Mouse (Mus musculus) intestine, embryonic 16.5 days (tissue): ENCODE data around the gene Catsperd. TPM values are rescaled to one million over a fixed set of nuclear protein-coding genes. Genes with fewer than 3 reads are reported as not detected.
A peak's percentile ranks its signal among the peaks of the same experiment; 100 is the strongest.

ENCODE experiments used
- ATAC-seq: fragments of 200-750 bp; cut with Nextera tagmentation; 2 replicates; pipeline ENCODE4 v1.8.0; 2017; ENCODE audit warnings: moderate TSS enrichment, moderate library complexity
- H3K27ac ChIP-seq: fragments of 300-500 bp; sonication (generic); 2 replicates; pipeline ENCODE4 v1.5.1; 2014; ENCODE audit warnings: mild to moderate bottlenecking, low read length
- H3K27me3 ChIP-seq: fragments of 300-500 bp; sonication (generic); replicated peaks from 2 replicates; pipeline ENCODE4 v1.6.1; 2014; ENCODE audit warnings: low read length, control low read depth, mixed read lengths; ENCODE audit not compliant: control insufficient read depth, insufficient read depth
- H3K36me3 ChIP-seq: fragments of 300-500 bp; sonication (generic); 2 replicates; pipeline ENCODE4 v1.6.1; 2014; ENCODE audit warnings: low read length, control low read depth; ENCODE audit not compliant: control insufficient read depth, insufficient read depth
- H3K4me1 ChIP-seq: fragments of 300-500 bp; sonication (generic); 2 replicates; pipeline ENCODE4 v1.6.1; 2014; ENCODE audit warnings: low read length, control low read depth, mixed read lengths; ENCODE audit not compliant: control insufficient read depth, insufficient read depth
- H3K4me2 ChIP-seq: fragments of 300-500 bp; sonication (generic); 2 replicates; pipeline ENCODE4 v1.6.1; 2014; ENCODE audit warnings: low read depth, low read length, control low read depth
- H3K4me3 ChIP-seq: fragments of 300-500 bp; sonication (generic); 2 replicates; pipeline ENCODE4 v1.5.1; 2014; ENCODE audit warnings: mild to moderate bottlenecking, low read length
- H3K9ac ChIP-seq: fragments of 300-500 bp; sonication (generic); 2 replicates; pipeline ENCODE4 v1.6.1; 2014; ENCODE audit warnings: low read depth, low read length
- H3K9me3 ChIP-seq: fragments of 300-500 bp; sonication (generic); 2 replicates; pipeline ENCODE4 v1.6.1; 2016; ENCODE audit warnings: low read length, control low read depth; ENCODE audit not compliant: control insufficient read depth
- WGBS: fragments of 180-500 bp; shearing (Covaris S2); extraction: QIAGEN DNeasy Blood & Tissue Kit; methylation state at CpG from one replicate; pipeline ENCODE4 v1.1.7; 2014; 5-methylcytosine and 5-hydroxymethylcytosine counted together
- polyA plus RNA-seq: library from polyadenylated mRNA; unstranded; fragments of >200 nt; fragmentation: Nextera tagmentation; extraction: Ambion mirVana; gene quantifications from 2 replicates; pipeline ENCODE4 v1.2.1, GENCODE M21; 2015

Catsperd gene
- polyA plus RNA-seq, 1 experiment from 2014 or later: 0.81 TPM

GRCm38 (mm10) chr17:56593527-56594271, 34.2 kb upstream of the Catsperd start:
- 77% methylated on average over 8 of the region's 8 CpGs for WGBS

GRCm38 (mm10) chr17:56603186-56604069, 24.5 kb upstream of the Catsperd start:
- ATAC-seq: no peak
- H3K4me1 ChIP-seq: peaks cover 8% of the 10 kb centered on the region

More at GRCm38 (mm10) chr17:56593527-56594271, 34.2 kb upstream of the Catsperd start:
- Histone ChIP-seq H3K4me2 (no peak overlapping the region), H3K27me3 (no peaks in the 10 kb centered on the region), H3K36me3 (peaks cover 41% of the 10 kb centered on the region), H3K4me1 (no peaks in the 10 kb centered on the region), H3K27ac (no peak overlapping the region), H3K9me3 (no peaks in the 10 kb centered on the region), H3K9ac (no peak overlapping the region), H3K4me3 (no peak overlapping the region)
- 0 out of 2 replicates have a peak, but pooled peaks have one; percentile 19 for ATAC-seq

GRCm38 (mm10) chr17:56604070-56604380, 23.9 kb upstream of the Catsperd start:
- H3K36me3 ChIP-seq: peaks cover 56% of the 10 kb centered on the region
- H3K4me3 ChIP-seq: no peak overlapping the region
- ATAC-seq: no peak
- no peak overlapping the region for H3K27ac ChIP-seq
- H3K4me2 ChIP-seq: no peak overlapping the region
- no peaks in the 10 kb centered on the region for H3K9me3 ChIP-seq
- H3K4me1 ChIP-seq: peaks cover 12% of the 10 kb centered on the region
- H3K27me3 ChIP-seq: no peaks in the 10 kb centered on the region
- WGBS: 88% methylated on average over 9 of the region's 9 CpGs
- H3K9ac ChIP-seq: no peak overlapping the region

More at GRCm38 (mm10) chr17:56603186-56604069, 24.5 kb upstream of the Catsperd start:
- Histone ChIP-seq H3K4me2 (no peak overlapping the region), H3K4me3 (no peak overlapping the region), H3K36me3 (peaks cover 56% of the 10 kb centered on the region), H3K27ac (no peak overlapping the region), H3K27me3 (no peaks in the 10 kb centered on the region), H3K9ac (no peak overlapping the region), H3K9me3 (no peaks in the 10 kb centered on the region)
- 94% methylated on average over 28 of the region's 28 CpGs for WGBS

- H3K9ac ChIP-seq: no peak overlapping the region
- no peak overlapping the region for H3K27ac ChIP-seq
- H3K4me2 ChIP-seq: no peak overlapping the region
- WGBS: 88% methylated on average over 3 of the region's 3 CpGs
- no peak for ATAC-seq
- peaks cover 52% of the 10 kb centered on the region for H3K36me3 ChIP-seq
- H3K4me1 ChIP-seq: peaks cover 12% of the 10 kb centered on the region
- H3K4me3 ChIP-seq: no peak overlapping the region
- H3K27me3 ChIP-seq: no peaks in the 10 kb centered on the region
- H3K9me3 ChIP-seq: no peaks in the 10 kb centered on the region
Measured at GRCm38 (mm10) chr17:56604422-56604821, 23.5 kb upstream of the Catsperd start.

- no peak overlapping the region for H3K9ac ChIP-seq
- H3K36me3 ChIP-seq: peaks cover 44% of the 10 kb centered on the region
- WGBS: 90% methylated on average over 9 of the region's 9 CpGs
- H3K27me3 ChIP-seq: no peaks in the 10 kb centered on the region
- ATAC-seq: no peak
- no peak overlapping the region for H3K4me2 ChIP-seq
- H3K4me3 ChIP-seq: no peak overlapping the region
- H3K9me3 ChIP-seq: no peaks in the 10 kb centered on the region
- no peak overlapping the region for H3K27ac ChIP-seq
- H3K4me1 ChIP-seq: peaks cover 16% of the 10 kb centered on the region
Measured at GRCm38 (mm10) chr17:56605431-56605830, 22.5 kb upstream of the Catsperd start.

- H3K27ac ChIP-seq: no peak overlapping the region
- H3K4me3 ChIP-seq: no peak overlapping the region
- no peak for ATAC-seq
- peaks cover 25% of the 10 kb centered on the region for H3K4me1 ChIP-seq
- 61% methylated on average over 3 of the region's 3 CpGs for WGBS
- peaks cover 31% of the 10 kb centered on the region for H3K36me3 ChIP-seq
- H3K9me3 ChIP-seq: no peaks in the 10 kb centered on the region
- H3K27me3 ChIP-seq: no peaks in the 10 kb centered on the region
- H3K9ac ChIP-seq: no peak overlapping the region
- no peak overlapping the region for H3K4me2 ChIP-seq
Measured at GRCm38 (mm10) chr17:56607521-56608062, 20.4 kb upstream of the Catsperd start.

- Histone ChIP-seq H3K36me3 (peaks cover 20% of the 10 kb centered on the region), H3K4me3 (peak overlapping the region; percentile 76), H3K4me1 (peaks cover 25% of the 10 kb centered on the region), H3K27ac (peak overlapping the region; percentile 84), H3K27me3 (no peaks in the 10 kb centered on the region), H3K9ac (peak overlapping the region; percentile 78), H3K4me2 (peak overlapping the region; percentile 75), H3K9me3 (no peaks in the 10 kb centered on the region)
- 39% methylated on average over 5 of the region's 5 CpGs for WGBS
- no peak for ATAC-seq
Measured at GRCm38 (mm10) chr17:56608699-56609098, 19.2 kb upstream of the Catsperd start.

- no peaks in the 10 kb centered on the region for H3K27me3 ChIP-seq
- under 1% methylated on average over 44 of the region's 44 CpGs for WGBS
- peak within 1 kb of the TSS; percentile 81 for H3K4me2 ChIP-seq
- ATAC-seq: peak; percentile 89
- peaks cover 29% of the 10 kb centered on the region for H3K4me1 ChIP-seq
- H3K9ac ChIP-seq: peak within 1 kb of the TSS; percentile 82
- H3K4me3 ChIP-seq: peak within 1 kb of the TSS; percentile 76
- no peaks in the 10 kb centered on the region for H3K9me3 ChIP-seq
- H3K36me3 ChIP-seq: peaks cover 20% of the 10 kb centered on the region
- peak within 1 kb of the TSS; percentile 84 for H3K27ac ChIP-seq
Measured at GRCm38 (mm10) chr17:56609452-56610171, 18.3 kb upstream of the Catsperd start, which contains the start of gene 2410015M20Rik. TSS of gene 2410015M20Rik (minus strand) at chr17:56609771.

- Histone ChIP-seq H3K4me1 (peaks cover 35% of the 10 kb centered on the region), H3K27me3 (no peaks in the 10 kb centered on the region)
Measured at GRCm38 (mm10) chr17:56611323-56611722, 16.6 kb upstream of the Catsperd start.

More at GRCm38 (mm10) chr17:56611323-56611722, 16.6 kb upstream of the Catsperd start:
- H3K9me3 ChIP-seq: no peaks in the 10 kb centered on the region
- peaks cover 10% of the 10 kb centered on the region for H3K36me3 ChIP-seq
- H3K27ac ChIP-seq: no peak overlapping the region
- no peak overlapping the region for H3K9ac ChIP-seq
- H3K4me3 ChIP-seq: no peak overlapping the region
- 82% methylated on average over 2 of the region's 2 CpGs for WGBS
- H3K4me2 ChIP-seq: no peak overlapping the region
- no peak for ATAC-seq
